Mouse (Mus musculus): ENCODE data around the gene Rassf2.

Gene Rassf2

GRCm38 (mm10) chr2:131954835-131955234 lies 75.2 kb downstream of the Rassf2 start:
- DNase-seq (ENCODE audit: low spot score in 2 of 2) = peak in 1 of 2 experiments; percentile 51

DNA sequence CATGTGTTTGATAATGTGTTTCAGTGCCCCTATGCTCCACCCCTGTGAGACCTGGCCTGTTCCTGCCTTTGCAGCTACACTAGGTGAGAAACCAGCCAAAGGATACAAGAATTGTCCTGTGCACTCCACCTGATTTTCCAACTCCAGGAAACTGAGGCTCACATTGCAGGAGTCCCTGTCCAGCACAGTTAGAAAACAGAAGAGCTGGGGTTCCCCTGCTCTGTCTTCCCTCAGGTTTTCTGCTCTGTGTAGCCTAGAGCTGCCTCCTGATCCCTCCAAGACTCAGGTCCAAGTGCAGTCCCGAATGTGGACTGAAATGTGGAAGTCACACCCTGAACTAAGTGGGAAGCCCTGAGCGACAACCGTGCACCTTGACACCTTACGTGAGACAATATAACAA lies 76.3 kb downstream of the Rassf2 start:
- DNase-seq (ENCODE audit: low spot score in 2 of 2) = peak in 1 of 2 experiments; percentile 52

- peak in 1 of 2 experiments; percentile 59 for DNase-seq (ENCODE audit: low spot score in 2 of 2)
Measured at GRCm38 (mm10) chr2:131952961-131953538, 77.0 kb downstream of the Rassf2 start.

GRCm38 (mm10) chr2:131952456-131952855 lies 77.6 kb downstream of the Rassf2 start:
- peak in 1 of 2 experiments; percentile 57 for DNase-seq (ENCODE audit: low spot score in 2 of 2)

DNA sequence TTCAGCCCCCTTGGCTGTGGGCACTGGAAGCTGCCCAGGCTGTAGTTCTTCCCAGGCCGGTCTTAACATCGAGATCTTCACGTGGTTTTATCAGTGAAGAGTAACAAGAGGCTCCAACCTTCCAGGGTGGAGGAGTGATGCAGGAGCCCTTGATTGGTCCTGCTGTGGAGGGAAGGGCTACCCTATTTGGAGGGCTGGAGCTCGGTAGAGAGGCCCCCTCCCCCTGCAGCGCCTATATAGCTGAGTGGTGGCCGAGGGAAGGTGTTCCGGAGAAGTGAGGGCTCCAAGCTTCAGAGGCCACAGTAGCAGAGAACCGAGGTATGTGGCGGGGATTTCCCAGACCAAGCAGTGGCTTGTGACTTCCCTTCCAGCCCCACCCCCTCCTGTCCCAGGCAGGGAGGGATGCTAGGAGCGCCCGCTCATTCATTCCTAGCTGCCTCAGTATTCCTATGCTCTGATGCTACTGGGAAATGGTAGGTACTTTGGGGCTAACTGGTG lies 79.4 kb downstream of the Rassf2 start, which contains the start of gene Prnd:
Gene Prnd (plus strand): TSS at position 264 of the 498 bp plus-strand sequence.
- peak in 1 of 2 experiments; percentile 59 for DNase-seq (ENCODE audit: low spot score in 2 of 2)

- peak in 1 of 2 experiments; percentile 62 for DNase-seq (ENCODE audit: low spot score in 2 of 2)
Measured at GRCm38 (mm10) chr2:131949767-131950597, 80.1 kb downstream of the Rassf2 start.

GRCm38 (mm10) chr2:131948916-131949639 lies 81.0 kb downstream of the Rassf2 start:
- peak in 1 of 2 experiments; percentile 53 for DNase-seq (ENCODE audit: low spot score in 2 of 2)

- DNase-seq (ENCODE audit: low spot score in 2 of 2) = peak in 1 of 2 experiments; percentile 30
Measured at GRCm38 (mm10) chr2:131948156-131948555, 81.9 kb downstream of the Rassf2 start.

GRCm38 (mm10) chr2:131946351-131946750 lies 83.7 kb downstream of the Rassf2 start:
- peak; percentile 12 to 57 for DNase-seq (ENCODE audit: low spot score in 2 of 2)

DNA sequence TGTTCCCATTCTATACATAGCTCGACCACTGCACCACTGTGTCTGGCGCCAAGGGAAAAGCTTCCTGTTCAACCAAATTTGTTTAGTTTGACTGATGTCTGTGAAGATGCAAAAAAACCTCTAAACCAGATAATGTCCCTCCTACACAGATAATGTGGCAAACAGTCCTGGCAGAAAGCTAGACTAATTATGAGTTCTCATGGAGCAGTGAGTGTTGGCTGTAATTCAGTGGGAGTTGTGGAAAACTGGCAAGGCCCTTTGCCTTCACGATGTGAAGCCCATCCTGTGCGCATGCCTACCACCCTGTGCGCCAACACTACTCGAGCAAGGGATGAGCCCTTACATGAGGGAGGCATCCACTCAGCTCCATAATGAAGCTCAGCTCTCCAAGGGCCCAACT lies 84.3 kb downstream of the Rassf2 start:
- DNase-seq (ENCODE audit: low spot score in 2 of 2) = peak in 1 of 2 experiments; percentile 45

- DNase-seq (ENCODE audit: low spot score in 2 of 2) = peak; percentile 8 to 16
Measured at GRCm38 (mm10) chr2:131945225-131945624, 84.8 kb downstream of the Rassf2 start.

GRCm38 (mm10) chr2:131944370-131944769 lies 85.7 kb downstream of the Rassf2 start:
- DNase-seq (ENCODE audit: low spot score in 2 of 2) = peak in 1 of 2 experiments; percentile 12

DNA sequence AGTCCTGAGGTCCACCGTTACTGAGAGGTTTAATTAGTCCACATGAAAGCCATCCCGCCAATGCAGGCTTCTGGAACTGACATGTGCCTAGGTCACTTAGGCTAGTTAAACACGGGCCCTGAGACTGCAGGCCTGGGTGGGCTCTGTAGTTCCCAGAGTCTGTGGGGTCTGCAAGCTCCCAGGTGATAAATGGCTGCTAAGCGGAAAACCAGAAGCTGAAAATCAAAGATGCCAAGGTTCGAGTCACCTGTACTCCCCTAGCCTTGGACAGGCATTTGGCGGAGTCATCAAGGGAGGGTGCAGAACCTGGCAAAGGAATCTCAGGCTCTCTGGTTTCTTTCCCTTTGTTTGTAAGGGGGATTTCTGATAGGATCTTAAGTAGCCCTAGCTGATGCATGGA lies 88.6 kb downstream of the Rassf2 start:
- DNase-seq (ENCODE audit: low spot score in 2 of 2) = peak; percentile 13 to 50

DNA sequence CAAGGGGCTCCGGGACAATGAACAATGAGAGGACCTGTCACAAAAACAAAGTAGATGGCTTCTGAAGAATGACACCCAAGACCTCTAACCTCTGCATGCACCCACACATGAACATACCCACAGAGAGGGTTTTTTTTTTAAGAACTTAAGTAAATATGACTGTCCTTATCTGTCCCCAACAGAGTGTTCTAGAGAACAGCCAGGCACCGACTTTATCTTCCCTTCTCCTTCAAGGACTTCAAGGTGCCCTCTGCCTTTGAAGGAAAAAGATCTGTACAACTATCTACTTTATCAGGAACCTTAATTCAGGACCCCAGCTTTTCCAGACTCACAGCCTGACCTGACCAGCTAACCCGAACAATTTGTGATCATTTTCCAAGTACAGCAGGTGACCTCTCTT lies 89.6 kb downstream of the Rassf2 start:
- no peak for DNase-seq (ENCODE audit: low spot score in 2 of 2)
